Mouse (Mus musculus) lung, adult 2 months (tissue): ENCODE measurements around the gene Fbln1. TPM values are rescaled to one million over a fixed set of nuclear protein-coding genes. Genes with fewer than 3 reads are reported as not detected.

Experiments used
- DNase-seq: peaks from one replicate; pipeline ENCODE4 v3.0.0; 2022
- H3K4me1 ChIP-seq: fragments of 200-500 bp; 2 replicates; pipeline ENCODE4 v1.6.1; 2011; ENCODE audit warnings: low read length; ENCODE audit not compliant: control insufficient read depth, insufficient read depth
- H3K4me3 ChIP-seq: fragments of 200-500 bp; replicated peaks from 2 replicates; pipeline ENCODE3; 2011; ENCODE audit warnings: low read depth, mild to moderate bottlenecking, control low read depth, low read length; ENCODE audit errors: extremely low read depth
- CTCF ChIP-seq: fragments of 200-500 bp; IDR thresholded peaks from 2 replicates; pipeline ENCODE4 v1.5.1; 2011; ENCODE audit warnings: mild to moderate bottlenecking, low read length, control low read depth; ENCODE audit not compliant: insufficient read depth
- POLR2A ChIP-seq: fragments of 200-500 bp; IDR thresholded peaks from 2 replicates; pipeline ENCODE4 v1.6.1; 2011; ENCODE audit warnings: low read depth, mild to moderate bottlenecking, control low read depth, low read length, borderline replicate concordance; ENCODE audit errors: extremely low read depth
- WGBS: fragments of 180-500 bp; shearing (Covaris S2); methylation state at CpG from one replicate; pipeline ENCODE4 v1.1.7; 2018; 5-methylcytosine and 5-hydroxymethylcytosine counted together
- polyA plus RNA-seq: library from polyadenylated mRNA; depleted of rRNA; stranded (reverse); fragments of >200 nt; gene quantifications from 2 replicates; pipeline ENCODE4 v1.2.3, GENCODE M21; 2012

The Fbln1 gene
- polyA plus RNA-seq, 1 experiment, result 116 TPM

- peaks cover 4% of the 10 kb centered on the region; the same call in 1 of the 2 replicates for H3K4me1 ChIP-seq
- no peak for TF ChIP-seq CTCF
- no peak for TF ChIP-seq POLR2A
- DNase-seq, result no peak
- WGBS, result 75% methylated on average over 8 of the region's 8 CpGs
- no peak overlapping the region for H3K4me3 ChIP-seq
Observed at GRCm38 (mm10) chr15:85204383-85204782, 1.4 kb upstream of the Fbln1 start.

DNA sequence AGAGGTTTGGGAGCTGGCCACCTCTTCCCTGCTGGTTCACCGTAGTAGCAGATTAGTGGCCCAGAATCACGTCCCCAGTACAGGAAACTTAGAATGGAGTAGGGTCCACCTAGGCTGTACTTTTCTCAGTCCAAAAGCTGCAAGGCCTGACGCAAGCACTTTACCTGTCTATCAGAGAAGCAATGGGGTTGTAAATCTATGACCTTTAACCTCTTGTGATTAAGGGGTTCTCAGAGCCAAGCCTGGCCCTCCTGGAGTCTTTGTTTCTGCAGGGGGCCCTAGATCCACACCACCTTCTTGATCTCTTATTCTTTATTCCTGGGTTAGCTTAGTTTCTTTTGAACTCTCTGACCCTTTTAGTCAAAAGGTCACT is 940 bp downstream of the Fbln1 start:
- WGBS, result 57% methylated on average over 3 of the region's 3 CpGs
- Histone ChIP-seq H3K4me3 (peak overlapping the region; percentile 21), H3K4me1 (no peaks in the 10 kb centered on the region)
- TF ChIP-seq POLR2A (no peak), CTCF (no peak)
- DNase-seq, result no peak

- DNase-seq, result no peak
- H3K4me1 ChIP-seq, result no peaks in the 10 kb centered on the region
- WGBS, result 64% methylated on average over 3 of the region's 3 CpGs
- TF ChIP-seq CTCF (no peak), POLR2A (no peak)
- no peak overlapping the region for H3K4me3 ChIP-seq
Observed at GRCm38 (mm10) chr15:85207081-85207480, 1.3 kb downstream of the Fbln1 start.

DNA sequence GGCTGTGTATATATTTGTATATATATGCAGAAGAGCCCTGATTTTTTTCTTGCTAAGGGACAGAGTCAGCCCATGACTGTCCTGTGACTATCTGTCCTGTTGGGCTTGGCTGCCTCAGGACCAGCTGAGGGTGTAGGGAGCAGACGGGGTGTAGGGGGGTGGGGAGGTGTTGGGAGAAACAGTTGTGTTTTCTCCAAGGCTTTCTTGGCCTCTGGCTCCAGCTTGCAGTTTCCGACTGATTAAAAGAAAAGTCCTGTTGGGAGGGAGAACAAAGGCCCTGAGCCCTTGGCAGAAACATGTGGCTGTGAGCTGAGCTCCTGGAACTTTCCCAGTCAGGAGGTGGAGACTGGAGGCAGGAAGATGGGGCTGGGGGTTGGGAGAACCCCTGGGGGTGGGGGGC is 2.0 kb downstream of the Fbln1 start:
- TF ChIP-seq CTCF, result no peak
- TF ChIP-seq POLR2A, result no peak
- Histone ChIP-seq H3K4me3 (no peak overlapping the region), H3K4me1 (no peaks in the 10 kb centered on the region)
- WGBS, result 29% methylated on average over 2 of the region's 2 CpGs
- DNase-seq, result no peak

GRCm38 (mm10) chr15:85208332-85208731 is 2.6 kb downstream of the Fbln1 start:
- H3K4me3 ChIP-seq, result no peak overlapping the region
- 21% methylated on average over 10 of the region's 10 CpGs for WGBS

DNA sequence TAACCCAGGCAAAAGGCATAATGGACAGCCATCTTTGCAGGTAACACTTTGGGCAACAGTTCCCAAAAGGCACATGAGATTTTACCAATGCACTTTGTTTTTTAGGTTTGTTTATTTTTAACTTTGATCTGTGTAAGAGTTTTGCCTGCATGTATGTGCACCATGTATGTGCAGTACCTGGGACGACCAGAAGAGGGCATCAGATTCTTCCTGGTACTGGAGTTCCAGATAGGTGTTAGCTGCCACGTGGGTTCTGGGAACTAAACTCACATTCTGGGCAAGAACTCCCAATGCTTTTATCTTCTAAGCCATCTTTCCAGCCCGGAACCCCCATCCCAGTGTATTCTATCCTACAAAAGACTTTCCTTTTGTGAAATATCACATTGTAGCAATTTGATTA is 3.6 kb downstream of the Fbln1 start:
- Histone ChIP-seq H3K4me3 (no peak overlapping the region), H3K4me1 (no peaks in the 10 kb centered on the region)
- DNase-seq, result no peak
- WGBS, result 90% methylated on average over 3 of the region's 3 CpGs
- TF ChIP-seq CTCF (no peak), POLR2A (no peak)

More at GRCm38 (mm10) chr15:85208332-85208731, 2.6 kb downstream of the Fbln1 start:
- H3K4me1 ChIP-seq, result no peaks in the 10 kb centered on the region
- TF ChIP-seq CTCF (no peak), POLR2A (no peak)
- no peak for DNase-seq

DNA sequence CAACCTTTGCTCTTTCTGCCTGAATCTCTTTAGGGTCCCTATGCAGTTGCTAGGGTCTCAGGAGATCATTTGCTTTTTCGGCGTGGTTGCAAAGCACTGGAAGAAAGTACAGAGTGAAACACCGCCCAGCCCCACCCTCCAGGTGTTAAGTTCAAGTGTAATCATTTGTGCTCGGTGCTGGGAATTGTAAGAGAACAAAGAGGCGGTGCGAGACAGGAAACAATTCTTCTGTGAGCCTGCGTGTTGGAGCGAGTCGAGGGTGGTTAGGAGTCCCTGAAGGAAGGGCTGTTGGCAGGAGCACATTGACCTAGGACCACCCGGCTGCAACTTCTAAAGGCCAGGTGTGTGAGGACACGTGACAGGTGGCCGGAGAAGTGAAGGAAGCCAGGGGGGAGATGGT is 4.9 kb downstream of the Fbln1 start:
- 58% methylated on average over 12 of the region's 12 CpGs for WGBS
- DNase-seq, result no peak
- no peak for TF ChIP-seq POLR2A

GRCm38 (mm10) chr15:85211101-85211760 is 5.5 kb downstream of the Fbln1 start:
- TF ChIP-seq CTCF (no peak), POLR2A (no peak)
- DNase-seq, result no peak
- Histone ChIP-seq H3K4me3 (no peak overlapping the region), H3K4me1 (no peaks in the 10 kb centered on the region)
- 86% methylated on average over 18 of the region's 18 CpGs for WGBS

More for the DNA sequence above, 4.9 kb downstream of the Fbln1 start:
- Histone ChIP-seq H3K4me3 (no peak overlapping the region), H3K4me1 (no peaks in the 10 kb centered on the region)

DNA sequence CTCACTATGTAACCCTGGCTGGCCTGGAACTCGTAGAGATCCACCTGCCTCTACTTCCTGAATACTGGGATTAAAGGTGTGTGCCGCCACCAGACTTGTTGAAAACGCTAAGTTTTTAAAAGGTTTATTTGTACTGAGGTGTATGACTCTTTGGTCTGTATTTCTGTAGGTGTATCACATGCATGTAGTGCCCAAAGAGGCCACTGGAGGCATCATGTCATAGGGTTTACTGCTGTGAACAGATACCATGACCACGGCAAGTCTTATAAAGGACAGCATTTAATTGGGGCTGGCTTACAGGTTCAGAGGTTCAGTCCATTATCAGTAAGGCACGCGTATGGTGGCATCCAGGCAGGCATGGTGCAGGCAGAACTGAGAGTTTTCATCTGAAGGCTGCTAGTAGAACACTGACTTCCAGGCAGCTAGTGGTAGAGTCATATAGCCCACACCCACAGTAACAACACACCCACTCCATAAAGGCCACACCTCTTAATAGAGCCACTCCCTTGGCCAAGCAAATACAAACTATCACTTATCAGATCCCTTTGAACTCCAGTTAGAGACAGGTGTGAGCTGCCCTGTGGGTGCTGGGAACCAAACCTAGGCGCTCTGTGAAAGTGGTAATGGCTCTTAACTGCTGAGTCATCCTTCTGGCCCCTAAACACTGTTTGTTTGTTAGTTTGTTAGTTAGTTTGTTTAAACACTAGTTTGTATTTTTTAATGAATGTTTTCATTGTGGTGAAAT is 10.5 kb downstream of the Fbln1 start:
- DNase-seq, result no peak
- no peak for TF ChIP-seq CTCF
- no peak for TF ChIP-seq POLR2A
- Histone ChIP-seq H3K4me1 (no peaks in the 10 kb centered on the region), H3K4me3 (no peak overlapping the region)
- WGBS, result 97% methylated on average over 7 of the region's 7 CpGs
